Mouse (Mus musculus) left cerebral cortex, adult 2 months (tissue): ENCODE data around the gene Gins2. TPM values are rescaled to one million over a fixed set of nuclear protein-coding genes. Genes with fewer than 3 reads are reported as not detected.
A peak's percentile ranks its signal among the peaks of the same experiment; 100 is the strongest.

Source experiments
- DNase-seq, 2 experiments: peaks; one replicate each; pipeline ENCODE4 v3.0.0; 2021 to 2022; ENCODE audit warnings: low spot score in 2 of 2, mixed read lengths in 1 of 2; ENCODE audit errors: extremely low spot score in 1 of 2
- H3K27ac ChIP-seq: fragments of 200-600 bp; 2 replicates; pipeline ENCODE4 v1.8.1; 2022
- H3K4me3 ChIP-seq: fragments of 200-600 bp; 2 replicates; pipeline ENCODE4 v1.8.1; 2022
- CTCF ChIP-seq: fragments of 200-600 bp; IDR thresholded peaks from 2 replicates; pipeline ENCODE4 v1.8.1; 2022; ENCODE audit warnings: antibody characterized with exemption, mild to moderate bottlenecking, moderate library complexity
- intact Hi-C: fragments of 180-260 bp; cut with DNase I; formaldehyde crosslinking; loops from one replicate; pipeline ENCODE4 v1.15.1; 2025
- total RNA-seq, 2 experiments: library from RNA; stranded (reverse); gene quantifications; 2 replicates each; pipeline ENCODE4 v1.2.3; 2021

Gene Gins2
- total RNA-seq, 2 experiments from 2014 or later = 1.0 to 2.9 TPM

- Histone ChIP-seq H3K27ac (0 out of 2 replicates have a peak overlapping the region, but pooled peaks have one; percentile 30), H3K4me3 (no peak overlapping the region)
- peak in 1 of 2 experiments; percentile 64 for DNase-seq
- intact Hi-C loops = no loop called here
- TF ChIP-seq CTCF = peak; percentile 33
Observed at GRCm38 (mm10) chr8:120572534-120572933, 16.6 kb downstream of the Gins2 start.

- H3K27ac ChIP-seq = no peak overlapping the region
- intact Hi-C loops = no loop called here
- H3K4me3 ChIP-seq = no peak overlapping the region
- no peak for TF ChIP-seq CTCF
- no peak for DNase-seq
Observed at GRCm38 (mm10) chr8:120571561-120571960, 17.5 kb downstream of the Gins2 start.

GRCm38 (mm10) chr8:120569939-120570715 lies 19.0 kb downstream of the Gins2 start:
- H3K4me3 ChIP-seq = no peak overlapping the region
- no peak; the same call in none of the 2 replicates for TF ChIP-seq CTCF
- DNase-seq = peak; percentile 80 to 86
- intact Hi-C loops = no loop called here
- H3K27ac ChIP-seq = no peak overlapping the region

DNA sequence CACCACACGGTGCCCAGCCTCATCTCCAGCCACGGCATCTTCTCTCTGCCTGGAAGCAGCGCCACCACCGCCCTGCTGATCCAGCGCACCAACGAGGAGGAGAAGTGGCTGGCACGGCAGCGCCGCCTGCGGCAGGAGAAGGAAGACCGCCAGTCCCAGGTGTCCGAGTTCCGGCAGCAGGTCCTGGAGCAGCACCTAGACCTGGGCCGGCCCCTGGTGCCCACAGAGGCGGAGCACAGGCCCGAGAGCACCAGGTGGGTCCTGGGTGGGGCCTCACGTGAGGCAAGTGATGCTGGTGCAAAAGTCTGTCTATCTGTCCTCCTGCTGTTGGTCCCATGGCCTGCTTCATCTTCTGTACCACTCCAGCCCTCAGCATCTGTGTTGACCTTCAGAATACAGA lies 20.0 kb downstream of the Gins2 start:
- no peak overlapping the region for H3K27ac ChIP-seq
- DNase-seq = no peak
- no peak overlapping the region for H3K4me3 ChIP-seq
- intact Hi-C loops = no loop called here
- peak; percentile 2 for TF ChIP-seq CTCF

- H3K4me3 ChIP-seq = no peak overlapping the region
- intact Hi-C loops = no loop called here
- DNase-seq = no peak
- no peak for TF ChIP-seq CTCF
- no peak overlapping the region for H3K27ac ChIP-seq
Observed at GRCm38 (mm10) chr8:120568164-120568798, 20.8 kb downstream of the Gins2 start.

- H3K4me3 ChIP-seq = no peak overlapping the region
- intact Hi-C loops = no loop called here
- no peak overlapping the region for H3K27ac ChIP-seq
- TF ChIP-seq CTCF = no peak
- DNase-seq = no peak
Observed at GRCm38 (mm10) chr8:120567731-120568130, 21.4 kb downstream of the Gins2 start.

GRCm38 (mm10) chr8:120566681-120567080 lies 22.4 kb downstream of the Gins2 start:
- intact Hi-C loops = no loop called here
- no peak for DNase-seq
- H3K4me3 ChIP-seq = no peak overlapping the region
- no peak overlapping the region for H3K27ac ChIP-seq
- no peak for TF ChIP-seq CTCF

DNA sequence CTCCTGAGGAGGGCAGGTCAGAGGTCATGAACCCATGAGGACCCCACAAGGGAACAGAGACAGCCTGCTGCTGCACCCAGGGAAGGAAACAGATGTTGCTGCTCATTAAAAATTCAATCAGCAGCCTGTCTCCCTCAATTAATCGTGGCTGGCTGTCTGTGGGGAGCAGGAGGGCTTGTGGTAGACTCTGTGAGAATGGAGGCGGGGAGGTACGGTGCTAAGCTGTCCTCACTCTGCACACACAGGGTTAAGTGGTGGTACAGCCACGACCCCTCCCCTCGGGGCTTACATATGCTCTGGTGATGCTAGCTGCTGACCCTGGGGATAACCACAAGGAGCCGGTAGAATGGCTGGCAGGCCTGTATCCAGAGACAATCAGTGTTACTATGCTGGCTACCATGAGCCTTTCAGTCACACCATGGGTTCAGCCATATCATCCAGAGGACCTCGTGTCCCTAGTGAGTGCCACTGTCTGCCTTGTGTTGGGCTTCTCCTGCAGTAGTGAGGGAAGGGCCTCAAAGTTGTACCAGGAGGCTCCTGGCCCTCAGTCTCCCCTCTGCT lies 23.9 kb downstream of the Gins2 start:
- Histone ChIP-seq H3K4me3 (no peak overlapping the region), H3K27ac (no peak overlapping the region)
- DNase-seq = no peak
- intact Hi-C loops = no loop called here
- TF ChIP-seq CTCF = no peak

DNA sequence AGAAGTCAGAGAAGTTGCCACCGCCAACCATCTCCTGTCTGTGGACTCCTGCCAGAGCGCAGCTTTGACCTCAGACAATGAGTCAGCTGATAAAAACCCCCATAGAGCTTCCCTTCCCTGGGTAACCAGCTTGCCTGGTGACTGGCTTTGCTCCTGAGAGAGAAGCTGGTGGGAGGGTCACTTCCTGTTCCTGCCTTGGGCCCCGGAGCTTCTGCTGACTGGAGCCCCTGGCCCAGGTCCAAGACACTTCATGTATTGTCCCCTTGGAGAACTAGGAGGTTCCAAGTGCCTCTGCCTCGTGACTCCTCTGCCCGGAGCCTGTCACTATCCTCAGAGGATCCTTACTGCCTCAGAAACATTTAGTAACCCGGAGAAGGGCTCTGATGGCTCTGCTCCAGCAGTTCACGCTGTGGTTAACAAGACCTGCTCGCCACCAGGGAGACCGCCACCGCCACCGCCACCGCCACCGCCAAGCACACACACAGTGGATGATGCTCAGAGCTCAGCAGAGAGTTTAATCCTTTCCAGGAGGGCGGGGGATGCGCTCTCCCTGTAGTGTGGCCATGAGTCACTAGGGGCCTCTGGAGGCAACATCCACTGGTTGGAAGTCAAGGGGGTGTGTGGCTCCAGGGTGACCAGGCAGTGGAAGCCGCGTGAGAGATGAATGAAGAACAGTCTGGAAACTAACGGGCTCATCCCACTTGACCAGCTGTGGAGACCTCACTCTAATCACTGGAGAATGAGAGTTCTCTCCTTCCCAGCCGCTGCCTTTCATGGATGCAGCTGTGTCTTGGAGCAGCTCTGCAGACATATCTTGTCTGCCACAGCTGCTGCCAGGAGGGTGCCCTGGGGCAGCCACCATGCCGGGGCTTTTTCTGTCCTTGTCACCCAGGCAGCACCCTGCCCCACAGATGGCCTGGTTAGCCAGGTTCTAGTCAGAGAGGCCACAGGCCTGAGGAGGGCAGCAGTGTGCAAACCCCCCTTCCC lies 25.0 kb downstream of the Gins2 start:
- Histone ChIP-seq H3K4me3 (no peak overlapping the region), H3K27ac (peak overlapping the region; percentile 71)
- intact Hi-C loops = no loop called here
- DNase-seq = peak in 1 of 2 experiments; percentile 67
- peak; percentile 3 for TF ChIP-seq CTCF

DNA sequence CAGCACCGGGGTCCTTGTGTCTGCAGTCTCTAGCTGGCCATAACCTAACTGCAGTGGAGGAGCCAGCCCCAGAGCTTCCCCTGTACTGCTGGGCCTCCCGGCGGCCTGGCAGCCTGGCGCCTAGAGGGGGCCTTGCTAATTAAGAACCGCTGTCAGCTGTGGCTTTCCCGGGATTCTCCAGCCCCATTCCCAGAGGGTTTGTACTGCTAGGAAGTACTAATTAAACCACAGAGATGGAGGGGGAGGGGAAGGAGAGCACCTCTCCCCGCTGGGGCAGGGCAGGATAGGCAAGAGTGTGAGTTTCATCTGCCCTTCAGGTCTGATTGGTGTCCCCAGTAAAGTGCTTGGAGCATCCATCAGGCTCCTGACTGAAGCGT lies 25.8 kb downstream of the Gins2 start:
- DNase-seq = no peak
- Histone ChIP-seq H3K27ac (peak overlapping the region; percentile 71), H3K4me3 (no peak overlapping the region)
- TF ChIP-seq CTCF = no peak
- intact Hi-C loops = no loop called here

- intact Hi-C loops = no loop called here
- no peak for DNase-seq
- peak overlapping the region; percentile 32; the same call in 1 of the 2 replicates for H3K27ac ChIP-seq
- no peak for TF ChIP-seq CTCF
- no peak overlapping the region for H3K4me3 ChIP-seq
Observed at GRCm38 (mm10) chr8:120562680-120563347, 26.3 kb downstream of the Gins2 start.
